Mouse (Mus musculus): ENCODE measurements around the gene Prkcsh.

The Prkcsh gene

GRCm38 (mm10) chr9:21987592-21988342, 14.8 kb upstream of the Prkcsh start:
- peak; percentile 77 for DNase-seq

- DNase-seq, result peak; percentile 78
These were observed 14.0 kb upstream of the Prkcsh start for GRCm38 (mm10) chr9:21988421-21989101.

GRCm38 (mm10) chr9:21989230-21990110, 13.1 kb upstream of the Prkcsh start, which contains the start of gene Rgl3:
Rgl3 (minus strand) TSS chr9:21989446.
- DNase-seq, result peak; percentile 81

GRCm38 (mm10) chr9:21992227-21992626, 10.4 kb upstream of the Prkcsh start:
- no peak for DNase-seq

- DNase-seq, result no peak
These were observed 6.3 kb upstream of the Prkcsh start for GRCm38 (mm10) chr9:21996178-21996867.

DNA sequence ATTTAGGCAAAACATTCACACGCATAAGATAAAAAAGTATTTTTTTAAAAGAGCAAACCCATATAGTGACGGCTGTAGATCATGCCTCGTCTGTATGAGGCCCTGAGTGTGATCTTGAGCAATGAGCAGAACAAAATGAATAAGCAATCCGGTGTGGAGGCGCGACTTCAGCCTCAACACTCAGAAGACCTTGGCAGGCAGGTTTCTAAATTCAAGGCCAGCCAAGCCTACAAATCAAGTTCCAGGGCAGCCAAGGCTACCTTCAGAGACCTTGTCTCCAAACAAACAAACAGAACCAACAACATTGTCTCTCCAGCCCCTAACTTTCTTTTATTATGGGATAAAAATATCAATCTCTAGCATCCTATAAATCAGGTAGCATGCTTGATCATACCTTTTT, 2.3 kb upstream of the Prkcsh start:
- DNase-seq, result no peak

GRCm38 (mm10) chr9:22001633-22002032, 973 bp upstream of the Prkcsh start:
- no peak for DNase-seq

DNA sequence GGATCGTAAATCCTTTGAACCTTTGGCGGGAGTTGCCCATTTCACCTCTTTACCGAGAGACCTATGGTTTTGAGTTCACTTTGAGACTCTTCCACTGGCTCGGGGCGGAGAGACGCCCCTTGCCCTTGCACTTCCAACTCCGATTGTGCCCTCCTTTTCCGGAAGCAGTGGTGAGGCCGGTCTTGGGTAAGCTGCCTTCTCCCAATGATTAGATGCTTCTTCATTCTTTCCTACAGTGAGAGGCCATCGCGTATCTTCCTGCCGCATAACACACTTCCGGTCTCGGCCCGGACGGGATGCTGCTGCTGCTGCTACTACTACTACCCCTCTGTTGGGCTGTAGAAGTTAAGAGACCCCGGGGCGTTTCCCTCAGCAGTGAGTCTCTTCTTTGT, 553 bp downstream of the Prkcsh start:
- DNase-seq, result no peak

DNA sequence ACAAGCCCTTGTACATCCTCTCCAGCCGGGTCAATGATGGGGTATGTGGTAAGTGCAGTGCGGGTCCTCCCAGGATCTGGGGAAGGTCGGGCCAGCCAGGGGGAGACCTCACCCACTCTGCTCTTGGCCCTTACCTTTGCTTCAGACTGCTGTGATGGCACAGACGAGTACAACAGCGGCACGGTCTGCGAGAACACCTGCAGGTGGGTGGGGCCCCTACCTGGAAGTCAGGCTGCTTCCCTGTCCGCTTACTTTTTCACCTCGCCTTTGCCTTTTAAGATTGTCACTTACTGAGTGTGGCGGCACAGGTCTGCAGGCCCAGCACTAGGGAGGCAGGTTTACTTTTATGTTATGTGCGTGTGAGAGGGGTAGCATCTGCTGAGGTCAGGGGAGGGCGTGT, 1.9 kb downstream of the Prkcsh start:
- no peak for DNase-seq

- no peak for DNase-seq
These were observed 8.4 kb downstream of the Prkcsh start for GRCm38 (mm10) chr9:22011055-22011454.

DNA sequence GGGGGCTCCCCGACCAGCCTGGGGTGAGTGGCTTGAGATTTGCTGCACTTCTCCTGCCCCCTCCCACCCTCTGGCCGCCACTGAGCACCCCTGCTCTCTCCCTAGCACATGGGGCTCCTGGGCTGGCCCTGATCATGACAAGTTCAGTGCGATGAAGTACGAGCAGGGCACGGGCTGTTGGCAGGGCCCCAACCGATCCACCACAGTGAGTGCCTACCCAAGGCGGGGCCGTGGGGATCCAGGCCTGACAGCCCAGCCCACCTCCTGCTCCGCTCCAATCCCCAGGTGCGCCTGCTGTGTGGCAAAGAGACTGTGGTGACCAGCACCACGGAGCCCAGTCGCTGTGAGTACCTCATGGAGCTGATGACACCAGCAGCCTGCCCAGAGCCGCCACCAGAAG, 10.1 kb downstream of the Prkcsh start:
- DNase-seq, result no peak

- DNase-seq, result no peak
These were observed 13.6 kb downstream of the Prkcsh start for GRCm38 (mm10) chr9:22016245-22016644.

GRCm38 (mm10) chr9:22017208-22017825, 14.7 kb downstream of the Prkcsh start:
- peak; percentile 77 for DNase-seq

GRCm38 (mm10) chr9:22024592-22024991, 22.0 kb downstream of the Prkcsh start:
- no peak for DNase-seq

DNA sequence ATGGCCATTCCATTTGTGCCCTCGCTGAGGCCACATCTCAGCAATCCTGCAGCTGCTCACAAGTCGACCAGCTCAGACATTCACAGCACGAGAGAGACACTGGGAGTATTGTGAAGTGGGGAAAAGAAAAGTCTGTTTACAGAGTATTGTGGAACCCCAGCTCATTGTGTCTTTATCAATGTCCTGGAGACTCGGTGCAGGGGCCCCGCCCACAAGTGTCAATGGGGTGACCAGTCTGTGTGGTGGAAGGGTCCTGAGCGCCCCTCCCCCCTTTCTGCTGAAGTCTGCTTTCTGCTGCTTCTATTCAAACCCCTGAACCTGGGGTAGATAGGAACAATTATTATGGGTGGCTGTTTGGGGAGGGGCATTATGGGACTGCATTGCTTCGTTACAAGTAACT, 25.9 kb downstream of the Prkcsh start:
- no peak for DNase-seq

- no peak for DNase-seq
These were observed 27.8 kb downstream of the Prkcsh start for GRCm38 (mm10) chr9:22030386-22030785.

- peak; percentile 57 for DNase-seq
These were observed 32.9 kb downstream of the Prkcsh start for GRCm38 (mm10) chr9:22035300-22036044.

- no peak for DNase-seq
These were observed 35.2 kb downstream of the Prkcsh start for GRCm38 (mm10) chr9:22037826-22038225.

- no peak for DNase-seq
These were observed 39.2 kb downstream of the Prkcsh start for GRCm38 (mm10) chr9:22041832-22042231.

GRCm38 (mm10) chr9:22047329-22047728, 44.7 kb downstream of the Prkcsh start:
- DNase-seq, result peak; percentile 59

- peak; percentile 73 for DNase-seq
These were observed 46.7 kb downstream of the Prkcsh start for GRCm38 (mm10) chr9:22049315-22049714.
